Mouse (Mus musculus) hindbrain, embryonic 14.5 days (tissue): ENCODE measurements at regions not wholly inside any gene's neighbourhood (a gene's known extent, or its start where the extent isn't known, plus 50 kb on each side); places are given as distances from the start of the nearest gene placed in this dataset.

Source experiments
- ATAC-seq: fragments of 200-750 bp; cut with Nextera tagmentation; 2 replicates; pipeline ENCODE4 v1.8.0; 2017; ENCODE audit warnings: moderate number of reproducible peaks, mild to moderate bottlenecking, moderate TSS enrichment, moderate library complexity; ENCODE audit not compliant: low FRiP score
- DNase-seq: peaks from one replicate; pipeline ENCODE4 v3.0.0-alpha.2; 2015; ENCODE audit warnings: low spot score
- H3K27ac ChIP-seq: fragments of 300-500 bp; sonication (generic); 2 replicates; pipeline ENCODE4 v1.5.1; 2014; ENCODE audit warnings: mild to moderate bottlenecking, moderate library complexity
- H3K27me3 ChIP-seq: fragments of 300-500 bp; sonication (generic); 2 replicates; pipeline ENCODE4 v1.6.1; 2014; ENCODE audit warnings: mild to moderate bottlenecking, low read length, mixed read lengths; ENCODE audit not compliant: control insufficient read depth, insufficient read depth
- H3K36me3 ChIP-seq: fragments of 300-500 bp; sonication (generic); replicated peaks from 2 replicates; pipeline ENCODE4 v1.6.1; 2014; ENCODE audit not compliant: control insufficient read depth, insufficient read depth
- H3K4me1 ChIP-seq: fragments of 300-500 bp; sonication (generic); replicated peaks from 2 replicates; pipeline ENCODE4 v1.6.1; 2014; ENCODE audit warnings: antibody characterized with exemption, low read length, mixed read lengths; ENCODE audit not compliant: control insufficient read depth, insufficient read depth
- H3K4me2 ChIP-seq: fragments of 300-500 bp; sonication (generic); replicated peaks from 2 replicates; pipeline ENCODE4 v1.6.1; 2014; ENCODE audit warnings: mild to moderate bottlenecking, moderate library complexity
- H3K4me3 ChIP-seq: fragments of 300-500 bp; sonication (generic); replicated peaks from 2 replicates; pipeline ENCODE4 v1.5.1; 2014; ENCODE audit warnings: mild to moderate bottlenecking, low read length
- H3K9ac ChIP-seq: fragments of 300-500 bp; sonication (generic); 2 replicates; pipeline ENCODE4 v1.6.1; 2014
- H3K9me3 ChIP-seq: fragments of 300-500 bp; sonication (generic); 2 replicates; pipeline ENCODE4 v1.6.1; 2016; ENCODE audit warnings: low read length; ENCODE audit not compliant: control insufficient read depth
- WGBS: fragments of 180-500 bp; shearing (Covaris S2); extraction: QIAGEN DNeasy Blood & Tissue Kit; methylation state at CpG from one replicate; pipeline ENCODE4 v1.1.7; 2014; 5-methylcytosine and 5-hydroxymethylcytosine counted together

- WGBS = 34% methylated on average over 5 of the region's 5 CpGs
- Histone ChIP-seq H3K4me1 (peaks cover 11% of the 10 kb centered on the region; the same call in 1 of the 2 replicates), H3K4me2 (no peak overlapping the region; the same call in 1 of the 2 replicates), H3K27me3 (no peaks in the 10 kb centered on the region), H3K9ac (no peak overlapping the region), H3K27ac (peak overlapping the region; percentile 27), H3K4me3 (no peak overlapping the region), H3K9me3 (no peaks in the 10 kb centered on the region), H3K36me3 (no peaks in the 10 kb centered on the region)
- DNase-seq = no peak
- ATAC-seq = peak; percentile 86
Measured at GRCm38 (mm10) chr5:54411275-54411904, 413.1 kb downstream of the Stim2 start.

- H3K27ac ChIP-seq = no peak overlapping the region
- ATAC-seq = no peak
- H3K9ac ChIP-seq = no peak overlapping the region
- H3K4me2 ChIP-seq = no peak overlapping the region
- no peaks in the 10 kb centered on the region for H3K36me3 ChIP-seq
- no peak for DNase-seq
- H3K4me1 ChIP-seq = no peaks in the 10 kb centered on the region
- H3K4me3 ChIP-seq = no peak overlapping the region
- H3K27me3 ChIP-seq = no peaks in the 10 kb centered on the region
- 66% methylated on average over 5 of the region's 5 CpGs for WGBS
- no peaks in the 10 kb centered on the region for H3K9me3 ChIP-seq
Measured at GRCm38 (mm10) chr5:54419811-54420470, 421.6 kb downstream of the Stim2 start.

- no peak overlapping the region for H3K9ac ChIP-seq
- H3K9me3 ChIP-seq = no peaks in the 10 kb centered on the region
- 77% methylated on average over 1 of the region's 1 CpGs for WGBS
- H3K4me2 ChIP-seq = no peak overlapping the region
- no peaks in the 10 kb centered on the region for H3K36me3 ChIP-seq
- no peak overlapping the region for H3K27ac ChIP-seq
- ATAC-seq (no peak), DNase-seq (peak; percentile 49)
- H3K27me3 ChIP-seq = no peaks in the 10 kb centered on the region
- no peak overlapping the region for H3K4me3 ChIP-seq
- no peaks in the 10 kb centered on the region for H3K4me1 ChIP-seq
Measured at GRCm38 (mm10) chr5:54439286-54439685, 441.0 kb downstream of the Stim2 start.

DNA sequence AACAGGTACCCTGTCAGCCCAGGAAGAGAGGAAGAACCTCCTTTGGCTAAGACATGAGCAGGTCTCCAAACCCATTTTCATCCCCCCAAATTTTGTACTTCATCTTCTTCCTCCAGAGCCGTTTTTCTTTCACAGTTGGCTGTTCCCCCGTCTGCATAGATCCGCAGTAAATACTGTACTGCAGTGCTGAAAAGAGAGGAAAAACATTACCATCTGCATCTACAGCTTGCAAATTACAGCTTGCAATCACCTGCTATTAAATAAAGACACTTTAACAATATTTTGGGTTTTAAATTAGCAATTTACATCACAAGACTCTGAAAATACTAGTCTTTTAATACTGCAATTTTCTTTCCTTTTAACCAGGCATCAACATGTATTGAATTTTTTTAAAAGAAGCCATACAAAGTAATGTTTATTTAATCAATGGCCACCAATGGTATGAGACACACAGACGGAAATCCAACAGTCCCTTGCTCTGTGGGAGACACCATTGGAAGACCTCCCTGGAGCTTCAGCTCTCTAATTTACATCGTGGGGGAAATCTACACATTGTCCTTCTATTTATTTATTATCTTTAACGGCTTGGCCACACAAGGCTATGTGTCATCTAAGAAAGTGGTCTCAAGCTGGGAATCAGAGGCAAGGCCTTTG is 442.6 kb downstream of the Stim2 start:
- Histone ChIP-seq H3K27ac (no peak overlapping the region), H3K36me3 (no peaks in the 10 kb centered on the region), H3K27me3 (no peaks in the 10 kb centered on the region), H3K4me3 (no peak overlapping the region), H3K4me2 (no peak overlapping the region), H3K4me1 (no peaks in the 10 kb centered on the region), H3K9me3 (no peaks in the 10 kb centered on the region), H3K9ac (no peak overlapping the region)
- 41% methylated on average over 6 of the region's 6 CpGs for WGBS
- ATAC-seq (no peak), DNase-seq (no peak)

GRCm38 (mm10) chr5:54441598-54441997 is 443.3 kb downstream of the Stim2 start:
- no peaks in the 10 kb centered on the region for H3K36me3 ChIP-seq
- H3K9ac ChIP-seq = no peak overlapping the region
- no peaks in the 10 kb centered on the region for H3K4me1 ChIP-seq
- H3K4me3 ChIP-seq = no peak overlapping the region
- ATAC-seq (no peak), DNase-seq (no peak)
- H3K9me3 ChIP-seq = no peaks in the 10 kb centered on the region
- no peak overlapping the region for H3K27ac ChIP-seq
- H3K27me3 ChIP-seq = no peaks in the 10 kb centered on the region
- H3K4me2 ChIP-seq = no peak overlapping the region
- WGBS = 64% methylated on average over 4 of the region's 4 CpGs

GRCm38 (mm10) chr5:54483916-54484315 is 485.6 kb downstream of the Stim2 start:
- ATAC-seq = no peak
- DNase-seq = no peak
- Histone ChIP-seq H3K4me2 (no peak overlapping the region), H3K9me3 (no peaks in the 10 kb centered on the region), H3K4me3 (no peak overlapping the region), H3K27ac (no peak overlapping the region), H3K4me1 (no peaks in the 10 kb centered on the region), H3K36me3 (no peaks in the 10 kb centered on the region), H3K27me3 (no peaks in the 10 kb centered on the region), H3K9ac (no peak overlapping the region)
- 86% methylated on average over 1 of the region's 1 CpGs for WGBS
